Mouse (Mus musculus): ENCODE results near the gene Dmrt2. TPM values are rescaled to one million over a fixed set of nuclear protein-coding genes. Genes with fewer than 3 reads are reported as not detected.

Dmrt2 gene
- total and polyA plus RNA-seq, 3 experiments = not detected

DNA sequence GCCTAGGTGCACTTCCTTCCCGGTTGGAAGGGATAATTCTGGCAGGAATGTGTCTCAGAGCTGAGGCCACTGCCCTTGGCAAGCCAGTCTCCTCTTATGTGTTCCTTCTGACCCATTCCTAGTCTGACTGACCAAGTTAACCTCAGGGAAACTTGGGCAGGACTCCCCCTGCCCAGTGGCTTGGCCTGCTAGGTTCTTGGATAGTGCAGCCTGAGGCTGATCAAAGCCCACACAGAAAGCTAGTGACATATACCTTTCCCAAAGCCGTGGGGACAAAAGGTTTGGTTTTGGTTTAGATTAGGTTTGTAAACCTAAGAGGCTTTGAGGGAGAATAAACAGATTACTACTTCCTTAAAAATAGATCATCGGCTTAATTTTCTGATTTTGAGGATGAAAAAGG lies 25.1 kb upstream of the Dmrt2 start:
- no peak overlapping the region for H3K4me3 ChIP-seq (ENCODE audit: low read depth, low read length)
- ATAC-seq (ENCODE audit: extremely low read depth, insufficient number of reproducible peaks, low FRiP score, poor library complexity, severe bottlenecking) (no peak), DNase-seq (ENCODE audit: low spot score) (no peak)
- H3K4me1 ChIP-seq (ENCODE audit: insufficient read depth, low read depth, low read length) = no peaks in the 10 kb centered on the region
- H3K36me3 ChIP-seq (replicated peaks) = no peaks in the 10 kb centered on the region
- TF ChIP-seq POLR2AphosphoS5 (IDR thresholded peaks at IDR 0.05; ENCODE audit: insufficient replicate concordance, low read depth, low read length) (no peak), TAL1 (conservative IDR thresholded peaks at IDR 0.05; ENCODE audit: low read depth, low read length) (no peak), GATA2 (IDR thresholded peaks at IDR 0.05; ENCODE audit: borderline replicate concordance, low read depth, low read length) (no peak)
- peaks cover 51% of the 10 kb centered on the region for H3K9me3 ChIP-seq (replicated peaks)
- H3K27me3 ChIP-seq (ENCODE audit: insufficient read depth, low read length) = no peaks in the 10 kb centered on the region

DNA sequence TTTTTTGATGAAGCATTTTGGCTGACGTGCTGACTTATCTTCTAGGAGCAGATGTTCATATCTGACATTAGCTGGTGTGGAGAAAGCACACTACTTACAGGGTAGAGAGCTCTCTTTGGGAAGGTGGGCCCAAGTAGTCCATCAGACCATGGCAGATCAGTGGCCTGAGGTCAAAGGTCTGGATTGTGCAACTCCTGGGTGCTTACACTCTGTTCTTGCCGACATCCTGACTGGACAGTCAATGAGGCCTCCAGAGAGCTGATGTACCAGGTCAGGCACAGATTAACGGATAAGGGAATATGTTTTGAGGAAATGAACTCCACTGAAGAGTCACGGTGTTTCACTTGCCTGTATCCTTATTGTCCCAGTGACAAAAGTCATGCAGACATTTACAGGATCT lies 23.5 kb upstream of the Dmrt2 start:
- no peaks in the 10 kb centered on the region for H3K36me3 ChIP-seq (replicated peaks)
- H3K4me1 ChIP-seq (ENCODE audit: insufficient read depth, low read depth, low read length) = no peaks in the 10 kb centered on the region
- H3K27me3 ChIP-seq (ENCODE audit: insufficient read depth, low read length) = no peaks in the 10 kb centered on the region
- no peak overlapping the region for H3K4me3 ChIP-seq (ENCODE audit: low read depth, low read length)
- peaks cover 55% of the 10 kb centered on the region for H3K9me3 ChIP-seq (replicated peaks)
- no peak for TF ChIP-seq CTCF (IDR thresholded peaks at IDR 0.05; ENCODE audit: low read depth, low read length)
- no peak for TF ChIP-seq TAL1 (conservative IDR thresholded peaks at IDR 0.05; ENCODE audit: low read depth, low read length)
- TF ChIP-seq POLR2AphosphoS5 (IDR thresholded peaks at IDR 0.05; ENCODE audit: insufficient replicate concordance, low read depth, low read length) = no peak
- TF ChIP-seq GATA1 (IDR thresholded peaks at IDR 0.05; ENCODE audit: borderline replicate concordance, low read length) = no peak
- TF ChIP-seq GATA2 (IDR thresholded peaks at IDR 0.05; ENCODE audit: borderline replicate concordance, low read depth, low read length) = no peak
- ATAC-seq (ENCODE audit: extremely low read depth, insufficient number of reproducible peaks, low FRiP score, poor library complexity, severe bottlenecking) (no peak), DNase-seq (ENCODE audit: low spot score) (no peak)

DNA sequence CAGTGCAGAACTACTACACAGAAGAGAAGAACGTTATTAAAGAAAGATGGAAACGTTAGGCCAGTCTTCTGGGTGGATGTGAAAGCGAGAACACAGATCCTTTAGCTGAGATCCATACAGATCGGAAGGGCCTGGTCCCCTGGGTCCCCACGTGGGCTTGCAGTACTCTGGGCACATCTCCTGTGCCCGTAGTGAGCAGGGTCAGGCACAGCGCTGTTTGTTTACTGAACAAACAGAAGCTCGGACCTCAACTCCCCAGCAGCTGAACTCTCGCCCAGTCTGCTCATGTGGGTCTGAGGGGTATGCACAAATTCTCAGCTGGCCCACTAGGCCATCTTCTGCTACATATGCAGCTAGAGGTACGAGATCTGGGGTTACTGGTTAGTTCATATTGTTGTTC lies 21.7 kb upstream of the Dmrt2 start:
- Histone ChIP-seq H3K4me1 (ENCODE audit: insufficient read depth, low read depth, low read length) (no peaks in the 10 kb centered on the region), H3K9me3 (replicated peaks) (peaks cover 58% of the 10 kb centered on the region), H3K4me3 (ENCODE audit: low read depth, low read length) (no peak overlapping the region), H3K36me3 (replicated peaks) (no peaks in the 10 kb centered on the region), H3K27me3 (ENCODE audit: insufficient read depth, low read length) (no peaks in the 10 kb centered on the region)
- ATAC-seq (ENCODE audit: extremely low read depth, insufficient number of reproducible peaks, low FRiP score, poor library complexity, severe bottlenecking) (no peak), DNase-seq (ENCODE audit: low spot score) (no peak)
- TF ChIP-seq GATA1 (IDR thresholded peaks at IDR 0.05; ENCODE audit: borderline replicate concordance, low read length) = no peak

DNA sequence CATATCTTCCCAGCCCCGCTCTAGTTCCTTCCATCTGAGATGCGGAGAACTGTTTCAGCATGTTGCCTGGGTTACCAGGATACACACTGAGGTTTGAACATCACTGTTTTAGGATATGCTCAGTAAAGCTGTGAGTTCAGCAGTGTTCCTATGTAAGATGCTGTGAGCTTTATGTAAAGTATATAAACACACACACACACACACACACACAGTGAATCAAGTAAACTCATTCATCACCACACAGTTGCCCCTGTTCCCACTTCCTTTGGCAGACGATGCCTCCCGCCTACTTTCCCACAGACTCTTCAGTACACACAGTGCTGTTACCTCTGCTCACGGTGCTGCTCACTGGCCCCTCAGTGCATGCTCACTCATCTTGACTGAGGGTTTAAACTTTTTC lies 19.7 kb upstream of the Dmrt2 start:
- H3K36me3 ChIP-seq (replicated peaks) = no peaks in the 10 kb centered on the region
- no peaks in the 10 kb centered on the region for H3K27me3 ChIP-seq (ENCODE audit: insufficient read depth, low read length)
- DNase-seq (ENCODE audit: low spot score) (no peak), ATAC-seq (ENCODE audit: extremely low read depth, insufficient number of reproducible peaks, low FRiP score, poor library complexity, severe bottlenecking) (no peak)
- peaks cover 64% of the 10 kb centered on the region for H3K9me3 ChIP-seq (replicated peaks)
- TF ChIP-seq TAL1 (conservative IDR thresholded peaks at IDR 0.05; ENCODE audit: low read depth, low read length) (no peak), POLR2AphosphoS5 (IDR thresholded peaks at IDR 0.05; ENCODE audit: insufficient replicate concordance, low read depth, low read length) (no peak), GATA1 (IDR thresholded peaks at IDR 0.05; ENCODE audit: borderline replicate concordance, low read length) (no peak), GATA2 (IDR thresholded peaks at IDR 0.05; ENCODE audit: borderline replicate concordance, low read depth, low read length) (no peak), CTCF (IDR thresholded peaks at IDR 0.05; ENCODE audit: low read depth, low read length) (no peak)
- no peak overlapping the region for H3K4me3 ChIP-seq (ENCODE audit: low read depth, low read length)
- no peaks in the 10 kb centered on the region for H3K4me1 ChIP-seq (ENCODE audit: insufficient read depth, low read depth, low read length)

DNA sequence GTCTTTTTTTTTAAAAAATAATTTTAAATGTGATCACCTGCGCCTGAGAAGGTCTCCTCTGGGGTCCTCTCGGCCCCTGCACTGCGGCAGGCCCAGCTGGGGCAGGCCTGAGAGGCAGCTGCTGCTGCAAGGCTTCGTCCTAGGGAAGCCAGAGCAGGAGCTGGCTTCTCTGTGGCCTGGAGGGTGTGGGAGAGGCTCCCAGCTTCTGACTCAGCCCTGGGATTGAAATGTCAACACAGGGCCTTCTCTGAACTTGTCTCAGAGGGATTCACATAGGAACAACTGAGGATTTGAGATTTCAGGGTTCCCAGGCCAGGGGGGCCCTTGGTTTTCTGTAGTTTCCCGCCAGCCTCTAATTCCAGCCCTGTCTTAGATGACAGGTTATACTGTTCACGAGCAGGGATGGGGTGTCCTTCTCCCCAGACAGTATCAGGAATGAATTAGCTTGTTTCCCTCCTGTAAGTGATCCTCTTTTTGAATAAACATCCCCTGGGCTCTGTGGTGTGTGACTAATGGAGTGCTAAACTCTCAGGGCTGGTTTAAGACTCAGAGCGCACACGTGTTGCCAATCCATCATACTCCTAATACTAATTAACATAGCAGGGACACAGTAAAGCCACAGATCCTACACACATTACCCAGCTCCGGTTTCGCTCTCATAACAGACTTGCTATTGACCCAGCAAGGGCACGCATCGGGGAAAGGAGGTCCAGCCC lies 18.0 kb upstream of the Dmrt2 start:
- H3K9me3 ChIP-seq (replicated peaks) = peaks cover 64% of the 10 kb centered on the region
- ATAC-seq (ENCODE audit: extremely low read depth, insufficient number of reproducible peaks, low FRiP score, poor library complexity, severe bottlenecking) = no peak
- H3K4me3 ChIP-seq (ENCODE audit: low read depth, low read length) = no peak overlapping the region
- no peaks in the 10 kb centered on the region for H3K27me3 ChIP-seq (ENCODE audit: insufficient read depth, low read length)
- H3K4me1 ChIP-seq (ENCODE audit: insufficient read depth, low read depth, low read length) = no peaks in the 10 kb centered on the region
- TF ChIP-seq GATA1 (IDR thresholded peaks at IDR 0.05; ENCODE audit: borderline replicate concordance, low read length) (no peak), GATA2 (IDR thresholded peaks at IDR 0.05; ENCODE audit: borderline replicate concordance, low read depth, low read length) (no peak), POLR2AphosphoS5 (IDR thresholded peaks at IDR 0.05; ENCODE audit: insufficient replicate concordance, low read depth, low read length) (no peak), CTCF (IDR thresholded peaks at IDR 0.05; ENCODE audit: low read depth, low read length) (no peak), TAL1 (conservative IDR thresholded peaks at IDR 0.05; ENCODE audit: low read depth, low read length) (no peak)
- no peaks in the 10 kb centered on the region for H3K36me3 ChIP-seq (replicated peaks)
- DNase-seq (ENCODE audit: low spot score) = no peak

DNA sequence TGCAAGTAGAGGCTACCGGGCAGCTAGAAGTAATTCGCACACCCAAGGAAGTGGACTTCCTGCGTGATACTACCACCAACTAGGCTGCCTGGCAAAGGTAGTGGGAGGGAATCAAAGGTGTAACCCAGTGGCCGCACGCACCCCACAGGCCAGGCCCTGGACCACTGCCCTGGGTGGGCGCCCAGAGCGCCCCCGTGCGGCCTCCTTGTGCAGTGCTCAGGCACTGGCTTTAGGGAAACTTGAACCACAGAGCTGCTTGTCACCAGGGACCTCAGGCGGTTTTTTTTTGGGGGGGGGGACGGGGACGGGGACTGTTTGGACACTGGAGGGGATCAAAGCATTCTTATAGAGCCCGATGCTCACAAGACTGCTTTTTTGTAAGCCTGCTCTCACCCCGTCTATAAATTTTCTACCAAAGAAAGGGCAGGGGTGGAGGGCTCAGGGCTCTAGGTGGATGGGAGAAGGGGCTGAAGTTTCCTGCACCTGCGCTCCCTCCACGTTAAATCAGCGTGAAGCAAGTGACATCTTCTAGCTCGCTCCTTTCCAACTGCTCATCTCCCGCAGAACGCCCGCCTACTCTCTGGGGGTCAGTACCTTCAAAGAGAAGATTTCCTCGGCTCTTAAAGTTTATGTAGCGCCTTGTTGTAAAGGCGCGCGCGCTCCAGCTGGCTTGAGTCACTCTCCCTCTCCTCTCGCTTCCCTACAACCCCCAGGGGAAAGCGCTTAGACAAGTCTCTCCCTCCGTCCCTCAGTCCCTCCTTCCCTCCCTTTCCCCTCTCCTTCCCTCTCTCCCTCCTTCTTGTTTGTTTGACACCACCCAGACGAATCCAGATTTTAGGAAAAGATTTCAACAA lies 6.5 kb upstream of the Dmrt2 start:
- ATAC-seq (ENCODE audit: extremely low read depth, insufficient number of reproducible peaks, low FRiP score, poor library complexity, severe bottlenecking) = no peak
- no peak overlapping the region for H3K4me3 ChIP-seq (ENCODE audit: low read depth, low read length)

More for the DNA sequence above, 6.5 kb upstream of the Dmrt2 start:
- H3K9me3 ChIP-seq (replicated peaks) = peaks cover 46% of the 10 kb centered on the region
- no peaks in the 10 kb centered on the region for H3K4me1 ChIP-seq (ENCODE audit: insufficient read depth, low read depth, low read length)
- TF ChIP-seq GATA2 (IDR thresholded peaks at IDR 0.05; ENCODE audit: borderline replicate concordance, low read depth, low read length) (no peak), CTCF (IDR thresholded peaks at IDR 0.05; ENCODE audit: low read depth, low read length) (no peak), TAL1 (conservative IDR thresholded peaks at IDR 0.05; ENCODE audit: low read depth, low read length) (no peak), GATA1 (IDR thresholded peaks at IDR 0.05; ENCODE audit: borderline replicate concordance, low read length) (no peak), POLR2AphosphoS5 (IDR thresholded peaks at IDR 0.05; ENCODE audit: insufficient replicate concordance, low read depth, low read length) (no peak)
- DNase-seq (ENCODE audit: low spot score) = no peak
- no peaks in the 10 kb centered on the region for H3K36me3 ChIP-seq (replicated peaks)
- H3K27me3 ChIP-seq (ENCODE audit: insufficient read depth, low read length) = no peaks in the 10 kb centered on the region
